Mouse (Mus musculus): ENCODE data around the gene Cnot4. TPM values are rescaled to one million over a fixed set of nuclear protein-coding genes. Genes with fewer than 3 reads are reported as not detected.

Cnot4 gene
- polyA plus RNA-seq, 1 experiment from 2014 or later, result 40.6 TPM

DNA sequence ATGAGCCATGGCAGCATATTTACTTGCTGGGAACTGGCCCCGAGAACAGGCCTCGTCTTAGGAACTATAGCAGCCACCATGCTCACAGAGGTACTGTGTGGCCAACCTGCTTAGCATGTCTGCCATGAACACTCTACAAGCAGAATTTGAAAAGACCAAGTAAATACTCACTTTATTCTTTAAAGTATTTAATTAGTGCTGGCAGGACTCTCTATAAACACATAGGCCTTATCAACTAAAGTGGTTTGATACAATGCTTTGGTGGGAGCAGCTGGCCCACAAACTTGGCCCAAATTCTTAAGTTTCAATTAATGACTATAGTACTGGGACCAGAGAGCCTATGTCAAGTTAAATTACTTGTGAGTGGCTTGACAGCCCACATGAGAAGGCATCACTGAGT lies 105.5 kb downstream of the Cnot4 start:
- Histone ChIP-seq H3K9me3 (ENCODE audit: control insufficient read depth, low read length) (no peaks in the 10 kb centered on the region), H3K36me3 (ENCODE audit: control insufficient read depth, insufficient read depth, low read length) (no peaks in the 10 kb centered on the region), H3K27ac (ENCODE audit: low read depth, low read length) (no peak overlapping the region), H3K4me2 (replicated peaks; ENCODE audit: low read depth, low read length) (no peak overlapping the region), H3K27me3 (ENCODE audit: control insufficient read depth, insufficient read depth, low read length) (no peaks in the 10 kb centered on the region), H3K4me3 (ENCODE audit: low read depth, low read length) (no peak overlapping the region), H3K4me1 (replicated peaks; ENCODE audit: control insufficient read depth, insufficient read depth, low read length) (no peaks in the 10 kb centered on the region), H3K9ac (ENCODE audit: low read depth, low read length) (no peak overlapping the region)
- ATAC-seq (ENCODE audit: low FRiP score) (no peak), DNase-seq (ENCODE audit: low spot score) (no peak)
- WGBS, result 97% methylated on average over 2 of the region's 2 CpGs

DNA sequence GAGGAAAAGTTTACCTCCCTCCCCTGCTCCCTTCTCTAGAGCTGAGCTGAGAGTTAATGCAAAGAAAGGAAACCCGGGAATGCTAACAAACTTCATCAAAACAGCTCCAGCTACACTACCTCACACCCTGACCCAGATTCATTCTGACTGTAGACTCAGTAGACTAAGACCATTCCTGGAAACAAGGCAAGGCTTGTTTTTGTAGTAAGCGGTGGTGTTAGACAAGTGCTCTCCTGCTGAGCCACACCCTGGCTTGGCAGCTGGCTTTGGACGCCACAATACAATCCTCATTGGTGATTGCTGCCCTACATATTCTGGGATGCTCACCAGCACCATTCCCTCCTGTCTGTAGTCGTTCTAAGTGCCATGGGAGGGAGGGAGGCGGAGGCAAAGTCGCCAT lies 106.3 kb downstream of the Cnot4 start:
- ATAC-seq (ENCODE audit: low FRiP score) (no peak), DNase-seq (ENCODE audit: low spot score) (no peak)
- Histone ChIP-seq H3K27me3 (ENCODE audit: control insufficient read depth, insufficient read depth, low read length) (no peaks in the 10 kb centered on the region), H3K9ac (ENCODE audit: low read depth, low read length) (no peak overlapping the region), H3K4me2 (replicated peaks; ENCODE audit: low read depth, low read length) (no peak overlapping the region), H3K9me3 (ENCODE audit: control insufficient read depth, low read length) (no peaks in the 10 kb centered on the region), H3K36me3 (ENCODE audit: control insufficient read depth, insufficient read depth, low read length) (no peaks in the 10 kb centered on the region), H3K27ac (ENCODE audit: low read depth, low read length) (no peak overlapping the region), H3K4me3 (ENCODE audit: low read depth, low read length) (no peak overlapping the region), H3K4me1 (replicated peaks; ENCODE audit: control insufficient read depth, insufficient read depth, low read length) (no peaks in the 10 kb centered on the region)
- 75% methylated on average over 6 of the region's 6 CpGs for WGBS

DNA sequence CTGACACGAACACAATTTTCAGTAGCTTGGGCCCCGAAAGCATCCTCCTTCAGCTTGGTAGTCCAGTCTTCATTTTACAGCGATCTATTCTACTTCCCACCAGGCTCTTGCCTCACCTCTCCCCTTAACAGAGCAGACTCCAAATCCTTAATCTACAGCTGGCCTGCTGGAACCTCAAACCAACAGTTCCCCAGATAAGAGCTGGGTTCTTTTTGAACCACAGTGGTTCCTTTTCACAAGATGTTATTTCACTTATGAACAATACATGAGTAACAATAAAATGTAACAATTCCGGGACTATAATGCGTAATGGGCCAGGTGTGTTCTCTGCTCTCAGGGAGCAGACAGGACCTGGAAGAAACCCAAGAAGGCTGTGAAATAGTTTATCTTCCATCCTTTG lies 116.9 kb downstream of the Cnot4 start:
- no peaks in the 10 kb centered on the region for H3K9me3 ChIP-seq (ENCODE audit: control insufficient read depth, low read length)
- H3K27me3 ChIP-seq (ENCODE audit: control insufficient read depth, insufficient read depth, low read length), result no peaks in the 10 kb centered on the region
- H3K4me3 ChIP-seq (ENCODE audit: low read depth, low read length), result no peak overlapping the region
- H3K4me1 ChIP-seq (replicated peaks; ENCODE audit: control insufficient read depth, insufficient read depth, low read length), result no peaks in the 10 kb centered on the region
- H3K27ac ChIP-seq (ENCODE audit: low read depth, low read length), result no peak overlapping the region
- H3K4me2 ChIP-seq (replicated peaks; ENCODE audit: low read depth, low read length), result no peak overlapping the region
- no peak for DNase-seq (ENCODE audit: low spot score)
- no peak for ATAC-seq (ENCODE audit: low FRiP score)
- WGBS, result 90% methylated on average over 5 of the region's 5 CpGs
- 0 out of 2 replicates have a peak, but pooled peaks cover 2% of the 10 kb centered on the region for H3K36me3 ChIP-seq (ENCODE audit: control insufficient read depth, insufficient read depth, low read length)
- no peak overlapping the region for H3K9ac ChIP-seq (ENCODE audit: low read depth, low read length)

DNA sequence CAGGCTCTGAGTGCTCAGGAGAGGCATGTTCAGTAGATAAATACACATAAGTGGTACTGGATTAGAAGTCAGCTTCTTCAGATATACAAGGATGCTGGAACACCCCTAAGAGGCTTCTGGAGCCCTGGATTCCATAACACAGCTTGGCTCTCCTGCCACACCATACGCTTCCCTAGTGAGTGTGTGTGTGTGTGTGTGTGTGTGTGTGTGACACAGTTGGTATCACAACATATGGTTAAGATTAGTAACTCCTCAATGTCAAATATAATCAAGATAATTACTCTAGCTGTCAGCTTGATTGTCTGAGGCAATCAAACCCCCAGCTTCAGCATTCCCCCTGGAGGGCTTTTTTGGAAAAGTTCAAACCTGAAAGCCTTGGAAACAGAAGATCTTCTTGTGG lies 121.6 kb downstream of the Cnot4 start:
- ATAC-seq (ENCODE audit: low FRiP score) (no peak), DNase-seq (ENCODE audit: low spot score) (no peak)
- H3K4me2 ChIP-seq (replicated peaks; ENCODE audit: low read depth, low read length), result no peak overlapping the region
- H3K27me3 ChIP-seq (ENCODE audit: control insufficient read depth, insufficient read depth, low read length), result no peaks in the 10 kb centered on the region
- no peak overlapping the region for H3K27ac ChIP-seq (ENCODE audit: low read depth, low read length)
- no peaks in the 10 kb centered on the region for H3K9me3 ChIP-seq (ENCODE audit: control insufficient read depth, low read length)
- H3K36me3 ChIP-seq (ENCODE audit: control insufficient read depth, insufficient read depth, low read length), result no peaks in the 10 kb centered on the region
- H3K4me1 ChIP-seq (replicated peaks; ENCODE audit: control insufficient read depth, insufficient read depth, low read length), result no peaks in the 10 kb centered on the region
- H3K9ac ChIP-seq (ENCODE audit: low read depth, low read length), result no peak overlapping the region
- 78% methylated on average over 1 of the region's 1 CpGs for WGBS
- H3K4me3 ChIP-seq (ENCODE audit: low read depth, low read length), result no peak overlapping the region

DNA sequence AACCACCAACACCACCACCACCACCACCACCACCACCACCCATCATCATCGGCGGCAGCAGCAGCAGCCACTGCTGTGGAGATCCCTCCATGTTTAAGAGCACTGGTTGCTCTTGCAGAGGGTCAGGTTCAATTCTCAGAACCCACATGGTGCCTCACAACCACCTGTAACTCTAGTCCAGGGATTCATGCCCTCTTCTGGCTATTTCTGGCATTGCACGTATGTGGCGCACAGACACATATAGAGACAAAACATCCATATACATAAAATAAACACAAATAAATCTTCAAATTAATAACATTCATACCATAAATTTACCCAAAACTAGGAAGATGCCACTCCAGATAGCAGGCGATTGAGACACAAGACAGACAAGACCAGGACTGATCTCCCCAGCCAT lies 122.8 kb downstream of the Cnot4 start:
- DNase-seq (ENCODE audit: low spot score), result no peak
- whole genome bisulfite sequencing, result 97% methylated on average over 5 of the region's 5 CpGs

GRCm38 (mm10) chr6:35002261-35002669 lies 131.3 kb downstream of the Cnot4 start:
- WGBS, result 88% methylated on average over 18 of the region's 18 CpGs
- H3K27ac ChIP-seq (ENCODE audit: low read depth, low read length), result no peak overlapping the region
- no peak overlapping the region for H3K9ac ChIP-seq (ENCODE audit: low read depth, low read length)
- ATAC-seq (ENCODE audit: low FRiP score), result no peak
- H3K27me3 ChIP-seq (ENCODE audit: control insufficient read depth, insufficient read depth, low read length), result no peaks in the 10 kb centered on the region
- DNase-seq (ENCODE audit: low spot score), result no peak
- no peak overlapping the region for H3K4me3 ChIP-seq (ENCODE audit: low read depth, low read length)
- H3K9me3 ChIP-seq (ENCODE audit: control insufficient read depth, low read length), result no peaks in the 10 kb centered on the region
- no peaks in the 10 kb centered on the region for H3K36me3 ChIP-seq (ENCODE audit: control insufficient read depth, insufficient read depth, low read length)
- H3K4me1 ChIP-seq (replicated peaks; ENCODE audit: control insufficient read depth, insufficient read depth, low read length), result no peaks in the 10 kb centered on the region
- no peak overlapping the region for H3K4me2 ChIP-seq (replicated peaks; ENCODE audit: low read depth, low read length)

More for the DNA sequence above, 122.8 kb downstream of the Cnot4 start:
- no peak overlapping the region for H3K4me2 ChIP-seq (replicated peaks; ENCODE audit: low read depth, low read length)
- no peak overlapping the region for H3K9ac ChIP-seq (ENCODE audit: low read depth, low read length)
- H3K4me1 ChIP-seq (replicated peaks; ENCODE audit: control insufficient read depth, insufficient read depth, low read length), result no peaks in the 10 kb centered on the region
- no peak overlapping the region for H3K4me3 ChIP-seq (ENCODE audit: low read depth, low read length)
- no peaks in the 10 kb centered on the region for H3K9me3 ChIP-seq (ENCODE audit: control insufficient read depth, low read length)
- no peak overlapping the region for H3K27ac ChIP-seq (ENCODE audit: low read depth, low read length)
- H3K36me3 ChIP-seq (ENCODE audit: control insufficient read depth, insufficient read depth, low read length), result no peaks in the 10 kb centered on the region
- no peak for ATAC-seq (ENCODE audit: low FRiP score)
- no peaks in the 10 kb centered on the region for H3K27me3 ChIP-seq (ENCODE audit: control insufficient read depth, insufficient read depth, low read length)

DNA sequence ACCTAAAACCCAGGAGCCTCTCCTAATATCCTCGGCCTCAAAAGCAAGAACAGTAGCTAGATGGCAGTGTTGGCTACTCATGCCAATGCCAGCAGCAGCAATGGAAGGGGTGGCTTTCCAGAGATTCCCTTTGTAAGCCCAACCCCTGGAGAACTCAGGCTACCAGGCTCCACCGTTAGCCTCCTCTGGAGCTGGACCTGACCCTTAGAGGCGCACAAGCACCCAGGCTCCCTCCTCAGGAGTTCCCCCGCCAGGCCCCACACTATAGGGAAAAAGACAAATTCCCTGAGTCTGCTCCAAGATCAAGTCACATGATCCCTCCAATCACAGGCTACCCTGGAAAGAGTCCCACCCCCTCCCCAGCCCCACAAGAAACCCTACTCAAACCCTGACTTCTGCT lies 134.4 kb downstream of the Cnot4 start:
- H3K36me3 ChIP-seq (ENCODE audit: control insufficient read depth, insufficient read depth, low read length), result no peaks in the 10 kb centered on the region
- H3K27me3 ChIP-seq (ENCODE audit: control insufficient read depth, insufficient read depth, low read length), result no peaks in the 10 kb centered on the region
- no peak overlapping the region for H3K27ac ChIP-seq (ENCODE audit: low read depth, low read length)
- DNase-seq (ENCODE audit: low spot score) (peak; percentile 31), ATAC-seq (ENCODE audit: low FRiP score) (peak; percentile 31; the same call in 1 of the 2 replicates)
- H3K9ac ChIP-seq (ENCODE audit: low read depth, low read length), result no peak overlapping the region
- H3K4me2 ChIP-seq (replicated peaks; ENCODE audit: low read depth, low read length), result no peak overlapping the region
- no peaks in the 10 kb centered on the region for H3K4me1 ChIP-seq (replicated peaks; ENCODE audit: control insufficient read depth, insufficient read depth, low read length)
- H3K9me3 ChIP-seq (ENCODE audit: control insufficient read depth, low read length), result no peaks in the 10 kb centered on the region
- no peak overlapping the region for H3K4me3 ChIP-seq (ENCODE audit: low read depth, low read length)
- 9% methylated on average over 4 of the region's 4 CpGs for WGBS

- H3K36me3 ChIP-seq (ENCODE audit: control insufficient read depth, insufficient read depth, low read length), result no peaks in the 10 kb centered on the region
- H3K4me2 ChIP-seq (replicated peaks; ENCODE audit: low read depth, low read length), result no peak overlapping the region
- no peak for DNase-seq (ENCODE audit: low spot score)
- no peaks in the 10 kb centered on the region for H3K27me3 ChIP-seq (ENCODE audit: control insufficient read depth, insufficient read depth, low read length)
- H3K9me3 ChIP-seq (ENCODE audit: control insufficient read depth, low read length), result no peaks in the 10 kb centered on the region
- H3K4me3 ChIP-seq (ENCODE audit: low read depth, low read length), result no peak overlapping the region
- H3K9ac ChIP-seq (ENCODE audit: low read depth, low read length), result no peak overlapping the region; the same call in 1 of the 2 replicates
- 83% methylated on average over 4 of the region's 4 CpGs for WGBS
- no peak for ATAC-seq (ENCODE audit: low FRiP score)
- no peak overlapping the region for H3K27ac ChIP-seq (ENCODE audit: low read depth, low read length)
- H3K4me1 ChIP-seq (replicated peaks; ENCODE audit: control insufficient read depth, insufficient read depth, low read length), result no peaks in the 10 kb centered on the region
Observed at GRCm38 (mm10) chr6:34996496-34996895, 137.0 kb downstream of the Cnot4 start.

GRCm38 (mm10) chr6:34995265-34995681 lies 138.3 kb downstream of the Cnot4 start:
- 6% methylated on average over 13 of the region's 13 CpGs for WGBS
- no peaks in the 10 kb centered on the region for H3K27me3 ChIP-seq (ENCODE audit: control insufficient read depth, insufficient read depth, low read length)
- H3K4me1 ChIP-seq (replicated peaks; ENCODE audit: control insufficient read depth, insufficient read depth, low read length), result no peaks in the 10 kb centered on the region
- no peaks in the 10 kb centered on the region for H3K9me3 ChIP-seq (ENCODE audit: control insufficient read depth, low read length)
- peak; percentile 70 for ATAC-seq (ENCODE audit: low FRiP score)
- H3K27ac ChIP-seq (ENCODE audit: low read depth, low read length), result no peak overlapping the region
- H3K9ac ChIP-seq (ENCODE audit: low read depth, low read length), result no peak overlapping the region
- H3K4me2 ChIP-seq (replicated peaks; ENCODE audit: low read depth, low read length), result peak overlapping the region; percentile 31
- no peaks in the 10 kb centered on the region for H3K36me3 ChIP-seq (ENCODE audit: control insufficient read depth, insufficient read depth, low read length)
- no peak overlapping the region for H3K4me3 ChIP-seq (ENCODE audit: low read depth, low read length)
- DNase-seq (ENCODE audit: low spot score), result peak; percentile 93
